8 mouse cellular contexts compared by ENCODE assay signal in genomic region chr13:45963497-45964330, GRCm38 (mm10). TPM values are rescaled to one million over a fixed set of nuclear protein-coding genes. Genes with fewer than 3 reads are reported as not detected.
DNase-seq lines count a peak whose midpoint lies in the region; ATAC-seq lines count a peak whose summit lies in the region.

No protein-coding gene starts in this region.

- H3K36me3 ChIP-seq in hindbrain, embryonic 12.5 days: no peaks in the 10 kb centered on the region

- H3K9ac ChIP-seq in hindbrain, embryonic 12.5 days: peak overlapping the region; percentile 93

- WGBS in hindbrain, embryonic 12.5 days: under 1% methylated on average over 66 of the region's 95 CpGs

- peak; percentile 60 for ATAC-seq in hindbrain, embryonic 12.5 days (ENCODE audit: low FRiP score)

- peaks cover 10% of the 10 kb centered on the region for H3K27me3 ChIP-seq in hindbrain, embryonic 12.5 days

- H3K4me2 ChIP-seq in hindbrain, embryonic 12.5 days (replicated peaks): peak overlapping the region; percentile 84

- H3K4me3 ChIP-seq in hindbrain, embryonic 12.5 days: peak overlapping the region; percentile 73

- no peaks in the 10 kb centered on the region for H3K9me3 ChIP-seq in hindbrain, embryonic 12.5 days (replicated peaks)

- peak overlapping the region; percentile 96 for H3K27ac ChIP-seq in hindbrain, embryonic 12.5 days

- H3K4me1 ChIP-seq in hindbrain, embryonic 12.5 days: peaks cover 41% of the 10 kb centered on the region

- DNase-seq in MN1 (ENCODE audit: low spot score): peak; percentile 62
- DNase-seq in cerebellum, adult 8-10 months: peak; percentile 79
- DNase-seq in frontal cortex, postnatal 10 days (ENCODE audit: low spot score in 2 of 2): peak; percentile 57 to 77
- DNase-seq in left cerebral cortex, adult 18-20 months (ENCODE audit: low spot score in 2 of 2): peak; percentile 65 to 80
- DNase-seq in lung, postnatal 4 days: peak; percentile 87 to 91
- DNase-seq in retina, postnatal 1 day: peak; percentile 85
- DNase-seq in thymus, postnatal 4 days: peak; percentile 81

RNA-seq across cellular contexts. Expression of gene Atxn1, which starts 1.1 kb away (rescaled TPM):
- 5.0 TPM in 2 replicates for polyA plus RNA-seq in hindbrain, embryonic 12.5 days (2016; fragmentation: Nextera tagmentation; extraction: Ambion mirVana)
- 100 to 1,000 TPM; 167 to 176 TPM for total RNA-seq in left cerebral cortex, adult 18-20 months (2021)

Comparison
In these comparisons a context has a peak if more than half of its experiments do, and no peak if none do; other contexts are left out.
1. Peak in every context shown above with its lines: DNase-seq, ATAC-seq, H3K4me3 ChIP-seq and H3K27ac ChIP-seq.